Mouse (Mus musculus) MEL (cell line): ENCODE results near the gene Slc3a1. TPM values are rescaled to one million over a fixed set of nuclear protein-coding genes. Genes with fewer than 3 reads are reported as not detected.

Source experiments
- DNase-seq: peaks from one replicate; pipeline ENCODE4 v3.0.0; 2011; ENCODE audit warnings: low read depth, low spot score
- H3K27ac ChIP-seq: 2 replicates; pipeline ENCODE4 v1.5.1; 2012; ENCODE audit warnings: low read depth, mild to moderate bottlenecking, control low read depth, low read length, moderate library complexity; ENCODE audit not compliant: control insufficient read depth
- H3K27me3 ChIP-seq, 2 experiments: fragments of 150-350 bp in 1 of 2; sonication (generic) in 1 of 2; 2 replicates each; pipeline ENCODE4 v1.6.1; 2012; ENCODE audit warnings: low read length in 2 of 2, mild to moderate bottlenecking in 2 of 2, improper control_type of control experiment in 1 of 2, moderate library complexity in 1 of 2; ENCODE audit not compliant: insufficient read depth in 2 of 2, control insufficient read depth in 1 of 2
- H3K36me3 ChIP-seq, 2 experiments: 2 replicates each; pipeline ENCODE4 v1.6.1; 2012 to 2014; ENCODE audit warnings: low read length in 2 of 2, improper control_type of control experiment in 1 of 2, inconsistent platforms in 1 of 2, mild to moderate bottlenecking in 1 of 2; ENCODE audit not compliant: insufficient read depth in 2 of 2, control insufficient read depth in 1 of 2
- H3K4me1 ChIP-seq, 2 experiments: fragments of 150-350 bp in 1 of 2; sonication (generic) in 1 of 2; 2 replicates each; pipeline ENCODE4 v1.6.1; 2012; ENCODE audit warnings: low read length in 2 of 2, improper control_type of control experiment in 1 of 2, mild to moderate bottlenecking in 1 of 2; ENCODE audit not compliant: insufficient read depth in 2 of 2, control insufficient read depth in 1 of 2
- H3K4me3 ChIP-seq, 2 experiments: fragments of 150-350 bp in 1 of 2; sonication (generic) in 1 of 2; 2 replicates each; pipeline ENCODE4 v1.5.1; 2012; ENCODE audit warnings: low read depth in 2 of 2, low read length in 2 of 2, mild to moderate bottlenecking in 2 of 2, moderate library complexity in 2 of 2, control low read depth in 1 of 2, improper control_type of control experiment in 1 of 2; ENCODE audit not compliant: control insufficient read depth in 1 of 2, insufficient read depth in 1 of 2
- H3K79me2 ChIP-seq: 2 replicates; pipeline ENCODE4 v1.6.1; 2012; ENCODE audit warnings: mild to moderate bottlenecking, low read length, moderate library complexity; ENCODE audit not compliant: control insufficient read depth, poor library complexity, insufficient read depth
- H3K9ac ChIP-seq: 2 replicates; pipeline ENCODE4 v1.6.1; 2012; ENCODE audit warnings: low read depth, mild to moderate bottlenecking, control low read depth, low read length, moderate library complexity; ENCODE audit not compliant: control insufficient read depth, poor library complexity, severe bottlenecking
- H3K9me3 ChIP-seq: fragments of 150-350 bp; sonication (generic); replicated peaks from 2 replicates; pipeline ENCODE4 v1.6.1; 2012; ENCODE audit warnings: mild to moderate bottlenecking, low read length, improper control_type of control experiment, moderate library complexity; ENCODE audit not compliant: insufficient read depth
- CHD1 ChIP-seq: IDR thresholded peaks from 2 replicates; pipeline ENCODE4 v1.6.1; 2012; ENCODE audit warnings: low read depth, mild to moderate bottlenecking, inconsistent platforms, low read length, improper control_type of control experiment
- CTCF ChIP-seq, 3 experiments: IDR thresholded peaks in 2 of 3; conservative IDR thresholded peaks in 1 of 3; 2 replicates each; pipeline ENCODE4 v1.5.1; 2011 to 2012; ENCODE audit warnings: low read length in 3 of 3, low read depth in 2 of 3, mild to moderate bottlenecking in 2 of 3, improper control_type of control experiment in 1 of 3, inconsistent platforms in 1 of 3, mixed read lengths in 1 of 3, moderate library complexity in 1 of 3; ENCODE audit not compliant: control insufficient read depth in 1 of 3, insufficient read depth in 1 of 3, poor library complexity in 1 of 3, severe bottlenecking in 1 of 3
- E2F4 ChIP-seq: IDR thresholded peaks from 2 replicates; pipeline ENCODE4 v1.6.1; 2011; ENCODE audit warnings: low read depth, low read length, improper control_type of control experiment, borderline replicate concordance
- ELF1 ChIP-seq: IDR thresholded peaks from 2 replicates; pipeline ENCODE4 v1.6.1; 2014; ENCODE audit warnings: low read depth, mild to moderate bottlenecking, inconsistent platforms, low read length, improper control_type of control experiment, moderate library complexity
- EP300 ChIP-seq, 2 experiments: IDR thresholded peaks; 2 replicates each; pipeline ENCODE4 v1.6.1; 2011; ENCODE audit warnings: improper control_type of control experiment in 2 of 2, low read length in 2 of 2, low read depth in 1 of 2, mild to moderate bottlenecking in 1 of 2
- GABPA ChIP-seq: IDR thresholded peaks from 2 replicates; pipeline ENCODE4 v1.6.1; 2012; ENCODE audit warnings: low read depth, mild to moderate bottlenecking, inconsistent platforms, low read length, improper control_type of control experiment, moderate library complexity
- GATA1 ChIP-seq: IDR thresholded peaks from 2 replicates; pipeline ENCODE4 v1.6.1; 2011; ENCODE audit warnings: low read depth, low read length, improper control_type of control experiment
- HCFC1 ChIP-seq: IDR thresholded peaks from 2 replicates; pipeline ENCODE4 v1.6.1; 2012; ENCODE audit warnings: low read depth, mild to moderate bottlenecking, inconsistent platforms, low read length, improper control_type of control experiment, moderate library complexity
- KAT2A ChIP-seq: conservative IDR thresholded peaks from 2 replicates; pipeline ENCODE4 v1.6.1; 2012; ENCODE audit warnings: low read depth, low read length, improper control_type of control experiment, inconsistent platforms
- MAFK ChIP-seq: IDR thresholded peaks from 2 replicates; pipeline ENCODE4 v1.6.1; 2011; ENCODE audit warnings: low read depth, mild to moderate bottlenecking, low read length, improper control_type of control experiment, borderline replicate concordance
- MAZ ChIP-seq: IDR thresholded peaks from 2 replicates; pipeline ENCODE4 v1.6.1; 2012; ENCODE audit warnings: low read depth, mild to moderate bottlenecking, inconsistent platforms, low read length, improper control_type of control experiment
- MEF2A ChIP-seq: IDR thresholded peaks from 2 replicates; pipeline ENCODE4 v1.6.1; 2014; ENCODE audit warnings: low read depth, mild to moderate bottlenecking, inconsistent platforms, low read length, improper control_type of control experiment; ENCODE audit not compliant: poor library complexity, insufficient replicate concordance, severe bottlenecking; ENCODE audit errors: extremely low read depth
- MXI1 ChIP-seq: IDR thresholded peaks from 2 replicates; pipeline ENCODE4 v1.6.1; 2011; ENCODE audit warnings: mild to moderate bottlenecking, low read depth, low read length, improper control_type of control experiment
- MYB ChIP-seq: IDR thresholded peaks from 2 replicates; pipeline ENCODE4 v1.6.1; 2011; ENCODE audit warnings: mild to moderate bottlenecking, low read depth, low read length, improper control_type of control experiment
- NELFE ChIP-seq: IDR thresholded peaks from 2 replicates; pipeline ENCODE4 v1.6.1; 2011; ENCODE audit warnings: low read depth, low read length, improper control_type of control experiment
- NRF1 ChIP-seq: IDR thresholded peaks from 2 replicates; pipeline ENCODE4 v1.6.1; 2014; ENCODE audit warnings: low read depth, mild to moderate bottlenecking, inconsistent platforms, low read length, improper control_type of control experiment, moderate library complexity; ENCODE audit not compliant: poor library complexity, insufficient read depth, severe bottlenecking
- POLR2A ChIP-seq, 2 experiments: IDR thresholded peaks; 2 replicates each; pipeline ENCODE4 v1.6.1; 2011 to 2012; ENCODE audit warnings: low read length in 2 of 2, mild to moderate bottlenecking in 2 of 2, control low read depth in 1 of 2, improper control_type of control experiment in 1 of 2, low read depth in 1 of 2, moderate library complexity in 1 of 2; ENCODE audit not compliant: control insufficient read depth in 1 of 2, insufficient read depth in 1 of 2, poor library complexity in 1 of 2
- POLR2AphosphoS5 ChIP-seq: IDR thresholded peaks from 2 replicates; pipeline ENCODE4 v1.6.1; 2012; ENCODE audit warnings: low read depth, borderline replicate concordance, mild to moderate bottlenecking, inconsistent platforms, low read length, moderate library complexity, mixed read lengths
- RAD21 ChIP-seq: IDR thresholded peaks from 2 replicates; pipeline ENCODE4 v1.6.1; 2011; ENCODE audit warnings: mild to moderate bottlenecking, low read depth, low read length, improper control_type of control experiment
- RCOR1 ChIP-seq: IDR thresholded peaks from 2 replicates; pipeline ENCODE4 v1.6.1; 2012; ENCODE audit warnings: low read depth, mild to moderate bottlenecking, inconsistent platforms, low read length, improper control_type of control experiment
- TAL1 ChIP-seq: IDR thresholded peaks from 2 replicates; pipeline ENCODE4 v1.6.1; 2012; ENCODE audit warnings: mild to moderate bottlenecking, inconsistent platforms, low read length, moderate library complexity, mixed read lengths
- TCF12 ChIP-seq: IDR thresholded peaks from 2 replicates; pipeline ENCODE4 v1.6.1; 2014; ENCODE audit warnings: low read depth, mild to moderate bottlenecking, inconsistent platforms, low read length, improper control_type of control experiment, moderate library complexity
- USF1 ChIP-seq: IDR thresholded peaks from 2 replicates; pipeline ENCODE4 v1.6.1; 2014; ENCODE audit warnings: low read depth, mild to moderate bottlenecking, inconsistent platforms, low read length, improper control_type of control experiment, moderate library complexity
- USF2 ChIP-seq, 2 experiments: IDR thresholded peaks; 2 replicates each; pipeline ENCODE4 v1.6.1; 2011 to 2012; ENCODE audit warnings: improper control_type of control experiment in 2 of 2, low read length in 2 of 2, borderline replicate concordance in 1 of 2, inconsistent platforms in 1 of 2, low read depth in 1 of 2, mild to moderate bottlenecking in 1 of 2; ENCODE audit not compliant: insufficient read depth in 1 of 2
- ZC3H11A ChIP-seq: IDR thresholded peaks from 2 replicates; pipeline ENCODE4 v1.6.1; 2012; ENCODE audit warnings: low read depth, mild to moderate bottlenecking, inconsistent platforms, low read length, improper control_type of control experiment
- ZKSCAN1 ChIP-seq: IDR thresholded peaks from 2 replicates; pipeline ENCODE4 v1.6.1; 2012; ENCODE audit warnings: low read depth, mild to moderate bottlenecking, inconsistent platforms, low read length, improper control_type of control experiment, moderate library complexity
- polyA plus RNA-seq, 2 experiments: library from polyadenylated mRNA; stranded (reverse) in 1 of 2; unstranded in 1 of 2; fragments of >175 nt in 1 of 2; fragments of >200 nt in 1 of 2; gene quantifications; 2 replicates each; pipeline versions ENCODE4 v1.2.1 to v1.2.4; 2012; ENCODE audit warnings: low replicate concordance in 2 of 2, low read depth in 1 of 2; ENCODE audit not compliant: insufficient read length in 2 of 2, insufficient read depth in 1 of 2, missing spikeins in 1 of 2
- total RNA-seq: library from RNA; depleted of rRNA; stranded (reverse); fragments of 300-350 nt; gene quantifications from 2 replicates; pipeline ENCODE4 v1.2.3, GENCODE M21; 2012

The Slc3a1 gene
- total and polyA plus RNA-seq, 3 experiments, result 0.08 TPM; not detected in 1

- no peak for DNase-seq
- peaks cover 0 to 36% of the 10 kb centered on the region in 2 experiments; a peak in 2 of 4 replicates for H3K36me3 ChIP-seq
- TF ChIP-seq E2F4 (no peak), MAFK (no peak), MXI1 (no peak), ZKSCAN1 (no peak), RCOR1 (no peak), MEF2A (no peak), ZC3H11A (no peak), RAD21 (no peak), TCF12 (no peak), GABPA (no peak), POLR2A (IDR thresholded peaks at IDR 0.05; ENCODE audit: control insufficient read depth in 1 of 2, insufficient read depth in 1 of 2, low read depth in 1 of 2, low read length in 2 of 2, poor library complexity in 1 of 2) (no peak), USF2 (IDR thresholded peaks at IDR 0.05; ENCODE audit: borderline replicate concordance in 1 of 2, insufficient read depth in 1 of 2, low read depth in 1 of 2, low read length in 2 of 2) (no peak), POLR2AphosphoS5 (no peak)
- H3K27me3 ChIP-seq, result no peaks in the 10 kb centered on the region
- H3K4me3 ChIP-seq, result no peak overlapping the region
- H3K9ac ChIP-seq, result no peak overlapping the region
- H3K9me3 ChIP-seq, result no peaks in the 10 kb centered on the region
- no peak overlapping the region for H3K27ac ChIP-seq
- H3K79me2 ChIP-seq, result peaks cover 57% of the 10 kb centered on the region
- H3K4me1 ChIP-seq, result peaks cover 12 to 21% of the 10 kb centered on the region in 2 experiments
Observed at GRCm38 (mm10) chr17:84982735-84983134, 45.4 kb upstream of the Slc3a1 start.

GRCm38 (mm10) chr17:84986368-84986767, 41.8 kb upstream of the Slc3a1 start:
- no peak for TF ChIP-seq CHD1
- TF ChIP-seq CTCF (IDR thresholded peaks at IDR 0.05 in 2 of 3, conservative IDR thresholded peaks at IDR 0.05 in 1 of 3; ENCODE audit: control insufficient read depth in 1 of 3, insufficient read depth in 1 of 3, low read depth in 2 of 3, low read length in 3 of 3, poor library complexity in 1 of 3, severe bottlenecking in 1 of 3), result no peak
- no peak for TF ChIP-seq NELFE
- no peak for TF ChIP-seq EP300 (IDR thresholded peaks at IDR 0.05; ENCODE audit: low read depth in 1 of 2, low read length in 2 of 2)
- no peak for TF ChIP-seq MYB
- TF ChIP-seq NRF1, result no peak
- TF ChIP-seq MAFK, result no peak
- no peak for TF ChIP-seq ELF1
- TF ChIP-seq USF1, result no peak
- no peak for TF ChIP-seq POLR2AphosphoS5
- TF ChIP-seq MAZ, result no peak
- no peak for TF ChIP-seq KAT2A
- TF ChIP-seq TAL1, result no peak
- no peak for TF ChIP-seq MXI1
- no peak for TF ChIP-seq RCOR1
- no peak for TF ChIP-seq GATA1
- TF ChIP-seq USF2 (IDR thresholded peaks at IDR 0.05; ENCODE audit: borderline replicate concordance in 1 of 2, insufficient read depth in 1 of 2, low read depth in 1 of 2, low read length in 2 of 2), result no peak
- TF ChIP-seq HCFC1, result no peak
- no peak for TF ChIP-seq GABPA
- TF ChIP-seq, all 39 proteins: peak for 0
- H3K27me3 ChIP-seq, result no peaks in the 10 kb centered on the region
- no peak overlapping the region for H3K9ac ChIP-seq
- H3K79me2 ChIP-seq, result peaks cover 55% of the 10 kb centered on the region
- no peak for DNase-seq
- peaks cover 20 to 27% of the 10 kb centered on the region in 2 experiments for H3K4me1 ChIP-seq
- no peak overlapping the region for H3K27ac ChIP-seq
- peaks cover 0 to 44% of the 10 kb centered on the region in 2 experiments; a peak in 2 of 4 replicates for H3K36me3 ChIP-seq
- H3K9me3 ChIP-seq, result no peaks in the 10 kb centered on the region
- no peak overlapping the region for H3K4me3 ChIP-seq
